Mouse (Mus musculus) frontal cortex, adult 2 months (tissue): ENCODE results near the gene Acad10. TPM values are rescaled to one million over a fixed set of nuclear protein-coding genes. Genes with fewer than 3 reads are reported as not detected.
A peak's percentile ranks its signal among the peaks of the same experiment; 100 is the strongest.
"Not testable (repeated sequence)": the region's sequence is repeated elsewhere in the genome, so short reads cannot be mapped to it uniquely, and the experiment has no call there.

ENCODE experiments used
- DNase-seq, 2 experiments: peaks; one replicate each; pipeline ENCODE4 v3.0.0; 2022; ENCODE audit warnings: low spot score in 1 of 2; ENCODE audit errors: extremely low spot score in 1 of 2
- polyA plus RNA-seq: library from polyadenylated mRNA; depleted of rRNA; stranded (reverse); fragments of >200 nt; gene quantifications from 2 replicates; pipeline ENCODE4 v1.2.3, GENCODE M21; 2012; rRNA removed

The Acad10 gene
- 3.8 and 3.9 TPM in 2 replicates for polyA plus RNA-seq

DNA sequence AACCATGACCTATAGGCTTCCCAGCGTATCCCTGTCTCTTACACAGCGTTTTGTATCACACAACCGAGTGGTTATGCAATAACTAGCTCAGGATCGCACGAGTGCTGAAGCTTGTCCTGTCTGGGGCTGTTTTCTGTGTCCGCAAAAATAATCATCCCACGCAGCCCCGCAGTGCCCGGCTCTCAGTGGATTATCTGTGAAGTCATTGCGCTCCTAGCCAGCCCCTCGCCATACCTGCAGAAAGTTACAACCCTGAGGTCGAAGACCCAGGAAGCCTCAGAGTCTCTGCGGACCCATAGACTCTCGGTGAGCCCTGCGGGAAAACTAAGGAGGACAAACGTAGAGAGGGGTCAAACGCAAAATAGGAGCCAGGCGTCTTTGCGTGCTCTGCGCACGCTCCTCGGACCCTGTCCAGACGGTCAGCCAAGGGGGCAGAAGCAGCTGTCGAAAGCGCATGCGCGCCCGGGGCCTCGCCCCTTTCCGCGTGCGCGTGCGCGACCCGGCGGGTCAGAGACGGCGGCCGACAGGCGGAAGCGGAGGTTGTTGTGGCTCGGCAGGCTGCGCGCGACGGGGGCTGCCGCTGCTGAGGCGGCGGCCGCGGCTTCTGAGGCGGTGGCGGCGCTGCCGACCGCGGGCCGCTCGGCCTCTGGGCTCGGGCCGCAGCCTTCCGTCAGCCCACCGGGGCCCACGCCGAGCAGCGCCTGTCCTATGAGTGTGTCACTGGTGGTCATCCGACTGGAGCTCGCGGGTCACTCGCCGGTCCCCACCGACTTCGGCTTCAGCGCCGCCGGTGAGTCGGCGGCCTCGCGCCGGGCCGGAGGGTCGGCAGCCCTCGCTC lies at the start of gene Acad10, which contains the start of gene Brap:
Gene Acad10 (minus strand): TSS at position 456 of the 838 bp plus-strand sequence.
Gene Brap (plus strand): TSS at position 505 of the 838 bp plus-strand sequence.
- DNase-seq: peak; percentile 84 to 95

DNA sequence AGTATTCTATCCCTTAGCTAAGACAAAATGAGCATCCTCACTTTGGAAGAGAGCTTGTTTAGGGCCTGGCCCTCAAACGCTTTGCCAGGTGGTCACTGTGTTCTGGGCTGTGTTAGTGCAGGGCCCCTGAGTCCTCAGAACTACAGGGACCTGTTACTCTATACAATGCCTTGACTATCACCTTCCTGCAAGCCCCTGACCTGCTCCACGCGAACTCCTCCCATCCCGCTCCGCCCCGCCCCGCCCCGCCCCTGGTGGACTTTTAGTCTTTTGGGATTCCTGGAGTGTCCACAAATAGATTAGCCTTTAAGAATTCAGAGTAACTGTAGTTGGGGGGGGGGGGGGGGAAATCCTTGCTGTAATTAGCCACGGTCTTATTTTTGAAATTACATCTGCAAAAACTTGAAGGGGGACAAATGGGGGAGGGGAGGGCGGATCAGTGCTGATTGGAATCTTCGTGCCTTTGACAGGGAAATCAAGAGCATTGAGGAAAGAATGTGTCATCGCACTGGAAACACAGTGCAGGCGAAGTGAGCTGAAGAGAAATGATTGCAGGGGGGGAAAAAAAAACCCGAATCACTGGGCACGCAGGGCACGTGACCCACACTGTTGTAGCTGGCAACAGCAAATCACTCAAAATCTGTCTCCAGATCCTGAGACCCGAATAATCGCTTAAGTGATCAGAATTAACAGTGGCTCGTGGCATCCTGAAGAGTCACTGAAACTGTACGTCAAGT lies 44.4 kb upstream of the Acad10 start:
- no peak for DNase-seq

DNA sequence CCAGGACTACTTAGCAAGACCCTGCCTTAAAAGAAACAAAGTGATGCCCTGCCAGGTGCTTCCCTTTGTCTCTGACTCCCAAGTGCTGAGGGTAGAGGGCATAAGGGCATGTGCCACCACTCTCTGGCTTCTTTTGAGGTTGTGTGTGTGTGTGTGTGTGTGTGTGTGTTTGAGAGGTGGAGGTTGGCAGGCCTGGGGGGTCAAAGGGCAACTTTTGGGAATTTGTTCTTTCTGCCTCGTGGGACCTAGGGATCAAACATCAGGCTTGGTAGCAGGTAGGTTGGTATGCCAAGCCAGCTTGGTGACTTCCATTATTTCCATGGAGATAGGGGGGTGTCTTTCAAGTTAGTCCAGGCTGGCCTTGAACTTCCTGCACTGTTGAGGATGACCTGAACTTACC lies 43.0 kb upstream of the Acad10 start:
- no peak for DNase-seq

DNA sequence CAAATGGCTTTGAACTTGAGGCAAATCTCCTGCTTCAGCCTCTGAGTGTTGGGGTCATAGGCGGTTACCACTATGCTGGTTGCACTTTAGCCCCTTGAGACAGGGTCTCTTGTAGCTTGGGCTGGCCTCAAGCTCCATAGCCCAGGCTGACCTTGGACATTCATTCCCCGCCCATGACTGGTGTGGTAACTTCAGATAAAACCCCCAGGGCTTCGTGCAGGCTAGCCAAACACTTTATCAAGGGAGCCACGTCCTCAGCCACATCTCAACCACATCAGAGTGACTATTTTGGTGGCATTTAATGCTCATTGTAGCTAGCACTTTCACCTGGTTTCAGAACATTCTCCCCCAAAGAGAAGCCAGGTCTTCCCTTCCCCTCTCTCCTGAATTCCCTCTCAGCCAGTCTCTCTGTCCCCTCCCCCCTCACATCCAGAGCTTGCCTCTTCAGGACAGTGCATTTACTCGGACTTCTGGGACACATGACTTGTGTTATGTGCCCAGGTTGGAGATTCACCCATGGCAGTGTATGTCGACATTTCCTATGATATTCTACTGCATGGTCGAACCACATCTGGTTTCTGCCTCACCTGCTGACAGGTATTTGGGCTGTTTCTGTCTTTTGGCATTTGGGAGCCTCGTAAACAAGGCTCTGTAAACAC lies 40.9 kb upstream of the Acad10 start:
- no peak for DNase-seq

DNA sequence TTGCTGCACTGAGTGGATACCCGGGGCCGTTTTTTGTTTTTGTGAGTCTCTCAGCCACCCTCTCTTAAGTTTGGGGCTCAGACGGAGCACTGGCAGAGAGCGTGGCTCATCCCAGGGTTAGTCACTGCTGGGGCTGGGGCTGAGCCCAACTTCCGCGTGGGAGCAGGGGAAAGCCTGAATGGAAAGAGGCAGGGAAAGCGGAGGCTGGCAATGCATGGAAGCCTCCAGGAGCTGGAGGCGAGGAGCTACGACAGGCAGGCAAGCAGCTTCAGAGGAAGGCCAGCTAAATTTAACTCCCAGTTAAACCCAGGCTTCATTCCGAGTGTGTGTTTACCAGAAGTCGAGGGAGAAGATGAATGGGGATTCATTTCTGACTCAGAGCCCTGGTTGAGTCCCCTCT lies 40.2 kb upstream of the Acad10 start:
- DNase-seq: peak; percentile 66 to 90

DNA sequence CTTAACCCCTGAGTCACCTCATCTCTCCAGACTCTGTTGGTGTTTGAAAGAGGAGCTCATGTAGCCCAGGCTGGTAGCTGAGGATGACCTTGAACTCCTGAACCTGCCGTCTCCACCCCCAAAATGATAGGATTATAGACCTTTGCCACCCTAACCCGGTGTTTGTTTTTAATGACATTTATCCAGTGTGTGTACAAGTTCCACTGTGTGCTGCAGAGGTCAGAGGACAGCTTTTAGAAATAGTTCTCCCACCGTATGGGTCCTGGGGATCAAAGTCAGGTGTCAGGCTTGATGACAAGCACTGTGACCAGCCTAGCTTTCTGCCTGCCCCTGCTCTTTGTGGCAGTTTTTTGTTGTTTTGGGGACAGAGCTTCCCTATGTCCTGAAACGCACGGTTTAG lies 39.6 kb upstream of the Acad10 start:
- no peak for DNase-seq

DNA sequence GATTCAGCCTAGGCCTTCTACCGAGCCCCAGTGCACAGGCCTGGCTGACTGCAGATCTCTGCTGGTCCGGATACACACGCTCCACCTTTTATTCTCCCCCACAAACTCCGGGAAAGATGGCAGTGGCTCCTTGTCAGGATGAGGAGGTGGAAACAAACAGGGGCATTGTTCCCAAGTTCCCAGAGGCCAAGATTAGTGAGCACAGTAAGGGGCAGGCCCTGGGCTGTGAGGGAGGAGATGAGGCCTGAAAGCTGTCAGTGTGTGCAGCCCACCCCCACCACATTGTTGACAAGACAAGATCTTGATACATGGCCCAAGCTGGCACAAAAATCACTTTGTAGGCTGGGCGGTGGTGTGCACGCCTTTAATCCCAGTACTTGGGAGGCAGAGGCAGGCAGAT lies 36.4 kb upstream of the Acad10 start:
- no peak for DNase-seq

DNA sequence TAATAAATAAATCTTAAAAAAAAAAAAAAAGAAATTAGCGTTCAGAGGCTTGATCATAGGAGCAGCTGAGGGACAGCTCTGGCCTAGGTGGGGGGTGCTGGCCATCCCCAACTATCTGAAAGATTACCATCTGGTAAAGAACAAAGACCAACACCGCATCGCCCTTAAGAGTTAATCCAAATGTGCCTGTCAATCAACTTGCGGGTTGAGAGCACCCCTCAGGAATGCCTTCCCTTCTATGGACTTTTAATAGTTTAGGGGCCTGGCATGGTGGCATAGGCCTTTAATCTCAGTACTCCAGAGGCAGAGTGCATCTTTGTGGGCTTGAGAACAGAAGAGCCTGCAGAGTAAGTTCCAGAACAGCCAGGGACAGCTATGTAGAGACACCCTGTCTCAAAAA lies 32.6 kb upstream of the Acad10 start:
- no peak for DNase-seq

DNA sequence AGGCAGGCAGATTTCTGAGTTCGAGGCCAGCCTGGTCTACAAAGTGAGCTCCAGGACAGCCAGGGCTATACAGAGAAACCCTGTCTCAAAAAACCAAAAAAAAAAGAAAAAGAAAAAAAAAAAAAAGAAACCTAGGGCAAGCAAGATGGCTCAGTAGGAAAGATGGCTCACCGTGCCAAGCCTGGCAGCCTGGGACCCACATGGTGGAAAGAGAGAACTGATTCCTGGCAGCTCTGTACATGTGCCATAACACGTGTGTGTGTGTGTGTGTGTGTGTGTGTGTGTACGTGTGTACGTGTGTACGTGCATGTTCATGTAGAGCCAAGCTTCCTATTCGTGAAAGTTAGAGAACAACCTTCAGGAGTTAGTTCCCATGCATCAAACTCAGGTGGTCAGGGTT lies 31.1 kb upstream of the Acad10 start:
- DNase-seq: not testable (repeated sequence)

DNA sequence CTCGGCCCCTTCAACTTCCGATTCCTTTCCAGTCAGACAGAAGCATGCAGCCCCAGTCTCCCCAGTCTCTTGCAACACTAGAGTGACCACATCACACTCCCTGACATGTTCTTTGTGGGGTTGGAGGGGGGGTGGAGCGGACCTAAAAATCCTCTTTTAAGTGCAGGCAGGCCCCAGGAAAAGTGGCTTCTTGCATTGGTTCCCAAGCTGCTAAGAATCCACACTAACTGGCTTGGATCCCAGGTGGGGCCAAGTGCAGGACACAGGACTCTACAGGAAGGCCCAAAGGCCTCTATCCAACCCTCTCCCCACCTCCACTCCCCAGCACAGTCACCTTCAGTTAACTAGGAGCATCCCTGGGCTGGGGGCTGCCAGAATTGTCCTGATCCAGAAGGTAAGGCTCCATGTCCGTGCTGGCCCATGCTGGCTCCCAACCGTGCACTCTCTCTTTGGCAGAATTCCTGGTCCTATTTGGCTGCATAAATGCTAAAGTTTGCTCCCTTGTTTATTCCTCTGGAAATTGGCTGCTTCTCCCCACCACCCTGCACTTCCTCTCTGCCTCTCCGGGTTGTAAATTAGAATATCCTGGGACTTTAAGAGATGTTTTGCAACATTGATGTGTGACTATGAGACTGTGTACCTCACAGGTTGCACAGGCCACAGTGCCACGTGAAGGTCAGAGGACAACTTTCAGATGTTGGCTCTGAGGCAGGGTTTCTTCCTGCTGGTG lies 30.3 kb upstream of the Acad10 start:
- no peak for DNase-seq

DNA sequence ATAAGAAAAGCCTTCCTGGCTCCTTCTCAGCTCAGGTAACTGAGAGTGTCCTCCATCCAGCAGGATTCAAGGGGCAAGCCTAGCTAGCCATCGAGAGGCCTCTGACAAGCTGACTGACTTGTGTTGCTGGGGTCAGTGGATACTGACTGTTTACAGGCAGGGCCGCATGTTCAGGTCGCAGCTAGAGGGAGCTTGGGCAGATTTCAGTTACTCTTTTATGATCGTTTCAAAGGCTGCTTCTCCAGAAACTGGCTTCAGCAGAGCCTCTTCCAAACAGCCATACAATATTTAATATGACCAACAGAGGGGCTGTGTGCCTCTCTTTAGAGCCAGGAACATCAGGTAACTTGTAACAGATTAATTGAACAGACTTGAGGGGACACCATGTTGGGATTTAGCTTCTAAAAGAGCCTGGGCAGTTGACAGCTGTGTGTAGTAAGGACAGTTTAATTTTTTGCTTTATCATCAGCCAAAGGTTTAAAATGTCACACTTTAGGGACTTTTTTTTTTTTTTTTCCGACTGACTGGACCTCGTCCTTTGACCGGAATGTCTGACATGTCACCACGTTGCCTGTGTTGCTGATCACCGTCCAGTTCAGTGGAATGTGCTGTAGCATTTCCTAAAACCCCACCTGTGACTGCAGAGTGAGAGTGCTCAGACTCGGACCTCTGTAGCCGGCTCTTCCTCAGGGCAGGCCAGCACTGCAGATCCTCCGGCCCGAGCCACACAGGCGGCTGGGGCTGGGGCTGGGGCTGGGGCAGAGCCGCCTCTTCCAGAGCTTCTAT lies 26.0 kb upstream of the Acad10 start:
- DNase-seq: no peak

DNA sequence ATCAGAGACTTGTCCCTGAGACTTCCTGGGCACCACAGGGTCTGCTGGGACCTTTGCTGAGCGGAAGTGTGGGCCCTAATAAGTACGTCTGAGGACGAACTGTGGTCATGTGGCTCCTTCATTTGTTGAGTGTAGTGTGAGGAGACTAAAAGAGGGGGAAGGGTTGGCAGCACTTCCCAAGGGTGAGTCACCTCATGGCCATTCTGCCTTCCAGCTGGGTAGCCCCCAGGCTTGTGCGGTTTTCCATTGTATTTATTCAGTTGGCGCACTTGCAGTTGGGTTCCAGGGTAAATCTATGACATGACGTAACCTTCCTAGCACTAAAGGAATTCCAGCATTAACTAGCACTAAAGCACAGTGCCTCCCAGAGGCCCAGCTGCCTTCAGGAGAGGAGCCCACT lies 25.2 kb upstream of the Acad10 start:
- DNase-seq: no peak

DNA sequence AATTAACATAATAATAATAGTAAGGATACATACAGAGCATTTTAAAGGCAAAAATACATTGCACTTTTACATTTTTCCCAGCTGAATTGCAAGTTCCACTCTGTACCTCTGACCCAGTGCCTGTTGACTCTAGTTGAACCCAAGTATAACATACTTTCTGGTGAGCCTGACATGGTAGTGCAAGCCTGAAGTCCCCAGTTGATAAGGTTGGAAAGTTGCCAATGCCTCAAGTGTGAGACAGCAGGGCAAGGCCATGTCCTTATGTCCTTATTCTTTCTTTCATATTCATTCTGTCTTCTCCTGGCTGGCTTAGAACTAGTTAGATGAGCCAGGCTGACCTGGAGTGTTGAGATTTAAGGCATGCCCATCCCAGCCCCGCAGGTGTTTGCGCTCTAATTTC lies 21.9 kb upstream of the Acad10 start:
- DNase-seq: no peak

DNA sequence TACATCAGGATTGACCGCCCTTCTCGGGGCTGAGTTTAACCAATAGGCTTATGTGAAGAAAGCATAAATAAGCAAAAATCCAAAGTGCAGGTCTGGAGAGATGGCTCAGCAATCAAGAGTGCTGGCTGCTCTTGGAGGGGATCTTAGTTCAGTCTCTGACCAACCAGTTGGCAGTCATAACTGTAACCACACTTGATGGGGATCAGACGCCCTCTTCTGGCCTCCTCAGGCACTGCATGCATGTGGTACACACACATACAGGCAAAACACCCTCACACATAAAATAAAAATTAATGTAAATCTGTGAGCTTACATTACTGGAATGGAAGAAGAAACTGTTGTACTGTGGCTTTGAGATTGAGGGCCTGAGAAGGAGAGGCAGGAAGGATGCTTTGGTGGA lies 10.1 kb upstream of the Acad10 start:
- no peak for DNase-seq

DNA sequence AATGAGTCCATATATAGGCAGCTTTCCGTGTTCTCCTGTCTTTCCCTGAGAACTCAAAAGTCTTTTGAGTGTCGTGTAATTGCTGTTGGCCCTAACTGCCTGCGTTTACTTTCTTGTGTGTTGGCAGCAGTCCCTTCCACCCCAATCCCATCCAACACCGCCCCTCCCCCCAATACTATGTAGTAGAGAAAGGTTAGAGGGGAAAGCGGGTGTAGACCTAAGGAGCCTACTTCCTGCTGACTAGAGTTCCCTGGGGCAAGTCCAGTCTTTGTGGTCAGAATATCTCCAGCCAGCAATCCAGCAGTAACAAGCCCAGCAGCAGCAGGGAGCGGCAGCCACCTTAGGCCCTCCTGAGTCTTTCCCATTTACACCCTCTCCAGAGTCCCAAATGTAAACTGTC lies 8.1 kb upstream of the Acad10 start:
- no peak for DNase-seq

DNA sequence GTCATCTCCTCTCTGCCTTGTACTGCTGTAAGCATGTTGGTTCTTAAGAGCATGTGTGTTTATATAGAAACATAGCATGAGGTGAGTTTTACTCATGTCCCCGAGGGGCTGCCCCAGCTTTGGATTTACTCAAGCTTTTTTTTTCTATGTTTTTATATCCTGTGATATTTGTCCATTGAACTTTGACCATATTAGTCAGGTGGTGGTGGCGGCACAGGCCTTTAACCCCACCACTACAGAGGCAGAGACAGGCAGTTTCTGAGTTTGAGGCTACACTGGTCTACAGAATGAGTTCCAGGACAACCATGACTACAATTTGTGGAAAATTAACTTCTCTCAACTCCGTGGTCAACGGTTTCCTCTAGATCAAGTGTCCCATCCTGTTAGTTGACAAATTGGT lies 6.8 kb upstream of the Acad10 start:
- DNase-seq: no peak

DNA sequence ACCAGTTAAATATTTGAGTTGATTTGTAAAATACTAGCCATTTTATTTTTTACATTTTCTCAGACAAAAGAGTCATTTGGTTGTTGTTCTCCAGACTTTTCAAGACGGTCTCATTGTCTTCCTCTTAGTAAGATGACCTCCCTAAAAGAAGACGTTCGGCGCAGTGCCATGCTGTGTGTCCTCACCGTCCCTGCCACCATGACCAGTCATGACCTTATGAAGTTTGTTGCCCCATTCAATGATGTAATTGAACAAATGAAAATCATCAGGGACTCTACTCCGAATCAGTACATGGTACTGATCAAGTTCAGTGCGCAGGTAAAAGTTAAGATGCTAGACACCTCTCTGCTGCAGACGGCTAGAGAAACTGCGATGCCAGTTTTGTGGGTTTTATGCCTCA lies 4.7 kb upstream of the Acad10 start:
- DNase-seq: no peak

DNA sequence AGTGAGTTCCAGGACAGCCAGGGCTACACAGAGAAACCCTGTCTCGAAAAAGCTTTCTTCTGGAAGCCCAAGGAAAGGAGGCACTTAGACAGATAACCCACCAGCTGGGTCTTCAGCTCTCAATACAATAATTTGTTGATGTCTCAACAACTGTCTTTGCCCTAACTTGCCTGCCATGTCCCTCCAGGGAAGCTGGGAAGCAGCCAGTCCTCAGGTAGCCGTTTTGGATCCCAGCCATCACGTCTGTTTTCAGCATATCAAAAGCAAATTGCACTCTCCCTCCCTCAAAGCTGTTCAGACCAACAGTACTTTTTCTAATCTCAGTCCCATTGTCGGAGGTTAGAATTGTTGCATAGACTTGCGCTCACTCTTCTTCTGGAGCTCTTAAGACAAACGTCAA lies 3.8 kb upstream of the Acad10 start:
- DNase-seq: no peak

DNA sequence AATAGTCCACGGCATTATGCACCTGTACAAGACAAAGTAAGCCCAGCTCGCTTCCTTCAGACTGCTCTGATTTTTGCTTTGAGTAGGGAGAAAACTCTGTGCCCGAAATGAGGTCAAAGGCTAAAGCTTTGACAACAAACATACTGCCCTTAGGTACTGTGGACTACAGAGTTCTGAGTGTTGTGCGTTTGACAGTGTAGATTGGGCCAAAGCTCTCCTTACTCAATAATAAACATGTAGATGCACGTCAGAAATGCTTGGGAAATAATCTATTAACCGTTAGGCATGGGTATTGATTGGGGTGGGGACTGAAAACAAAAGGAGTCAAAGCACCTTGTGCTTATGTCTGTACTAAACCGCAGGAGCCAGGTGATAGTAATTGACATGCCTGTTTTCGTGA lies 3.1 kb upstream of the Acad10 start:
- no peak for DNase-seq

DNA sequence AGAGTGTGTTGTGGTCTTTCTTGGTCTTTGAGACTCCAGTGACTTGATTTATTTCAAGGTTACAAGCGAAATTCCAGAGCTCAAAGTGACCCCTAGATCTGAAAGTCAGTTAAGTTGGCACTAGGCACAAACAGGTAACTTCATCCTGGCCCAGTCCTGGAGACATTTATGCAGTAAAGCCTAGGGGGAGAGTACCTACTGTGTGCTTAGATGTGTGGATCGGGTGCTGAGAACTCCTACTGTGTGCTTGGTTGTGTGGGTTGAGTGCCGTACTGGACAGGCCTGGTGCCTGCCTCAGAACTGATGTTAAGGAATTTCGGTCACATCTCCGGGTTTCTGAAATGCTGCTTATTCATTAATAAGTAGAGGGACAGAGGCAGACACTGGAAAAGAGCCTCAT lies 1.2 kb upstream of the Acad10 start:
- no peak for DNase-seq
